Mouse (Mus musculus): ENCODE results near the gene Utp11. TPM values are rescaled to one million over a fixed set of nuclear protein-coding genes. Genes with fewer than 3 reads are reported as not detected.

Utp11 gene
- polyA plus RNA-seq, 1 experiment from 2014 or later = 38.8 TPM

DNA sequence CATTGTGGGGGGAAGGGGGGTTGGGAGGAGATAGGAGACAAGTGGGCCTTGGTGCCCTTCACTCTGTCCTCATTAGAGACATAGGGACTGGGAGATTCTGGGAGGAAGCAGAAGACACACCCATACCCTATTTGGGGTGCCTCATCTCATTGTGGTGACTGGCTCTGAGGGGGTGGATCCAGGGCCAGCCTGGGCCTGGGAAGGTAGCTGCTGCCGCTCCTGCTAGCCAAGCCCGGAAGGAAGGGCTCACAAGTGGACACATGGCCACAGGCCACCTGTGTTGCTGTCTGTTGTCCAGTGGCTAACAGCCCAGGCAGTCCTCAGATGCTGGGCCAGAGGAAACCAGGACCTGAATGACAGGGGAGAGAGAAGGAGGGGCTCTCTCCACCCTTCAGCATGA lies 10.0 kb upstream of the Utp11 start:
- H3K4me1 ChIP-seq (ENCODE audit: control insufficient read depth in 2 of 2, insufficient read depth in 2 of 2, low read length in 2 of 2) = peaks cover 35 to 52% of the 10 kb centered on the region in 2 experiments
- H3K9me3 ChIP-seq (ENCODE audit: control insufficient read depth, low read length) = no peaks in the 10 kb centered on the region
- no peak overlapping the region for H3K4me3 ChIP-seq (ENCODE audit: control insufficient read depth in 1 of 2, insufficient read depth in 1 of 2, low read depth in 1 of 2, low read length in 2 of 2)
- H3K9ac ChIP-seq (ENCODE audit: low read length) = 0 out of 2 replicates have a peak overlapping the region, but pooled peaks have one; percentile 36
- no peaks in the 10 kb centered on the region for H3K27me3 ChIP-seq (ENCODE audit: control insufficient read depth, insufficient read depth, low read length)
- H3K27ac ChIP-seq (replicated peaks in 1 of 2; ENCODE audit: control insufficient read depth in 1 of 2, insufficient read depth in 1 of 2, low read depth in 2 of 2, low read length in 2 of 2) = peak overlapping the region; percentile 84 to 90
- 27% methylated on average over 2 of the region's 2 CpGs for WGBS
- H3K36me3 ChIP-seq (ENCODE audit: control insufficient read depth, insufficient read depth, low read length) = peaks cover 22% of the 10 kb centered on the region
- ATAC-seq (ENCODE audit: insufficient number of reproducible peaks, insufficient read depth, low FRiP score, low read depth) = no peak
- peak overlapping the region; percentile 49 for H3K4me2 ChIP-seq (ENCODE audit: low read length)

DNA sequence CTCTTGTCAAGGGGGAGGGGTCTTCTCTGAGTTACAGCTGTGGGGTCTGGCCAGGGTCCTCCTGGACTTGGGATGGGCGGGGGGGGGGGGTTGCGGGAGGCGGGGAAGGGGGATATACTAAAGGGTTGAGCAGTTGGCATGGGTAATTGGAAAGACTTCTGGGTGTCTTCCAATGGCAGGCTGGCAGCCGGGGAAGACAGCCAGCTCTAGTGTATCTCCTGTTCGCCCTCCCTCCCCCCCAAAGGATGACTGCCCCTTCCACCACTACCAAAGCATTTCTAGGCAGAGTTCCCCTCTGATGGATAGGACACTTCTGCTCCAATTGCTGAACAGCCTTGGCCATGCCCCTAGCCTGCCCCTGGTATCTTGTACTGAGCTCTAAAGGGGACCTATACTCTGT lies 8.5 kb upstream of the Utp11 start:
- Histone ChIP-seq H3K4me3 (ENCODE audit: control insufficient read depth in 1 of 2, insufficient read depth in 1 of 2, low read depth in 1 of 2, low read length in 2 of 2) (peak overlapping the region; percentile 70 to 76), H3K36me3 (ENCODE audit: control insufficient read depth, insufficient read depth, low read length) (peaks cover 16% of the 10 kb centered on the region; the same call in 1 of the 2 replicates), H3K27ac (replicated peaks in 1 of 2; ENCODE audit: control insufficient read depth in 1 of 2, insufficient read depth in 1 of 2, low read depth in 2 of 2, low read length in 2 of 2) (peak overlapping the region; percentile 50 to 74), H3K9me3 (ENCODE audit: control insufficient read depth, low read length) (no peaks in the 10 kb centered on the region), H3K4me1 (ENCODE audit: control insufficient read depth in 2 of 2, insufficient read depth in 2 of 2, low read length in 2 of 2) (peaks cover 33 to 50% of the 10 kb centered on the region in 2 experiments), H3K4me2 (ENCODE audit: low read length) (peak overlapping the region; percentile 84), H3K27me3 (ENCODE audit: control insufficient read depth, insufficient read depth, low read length) (no peaks in the 10 kb centered on the region), H3K9ac (ENCODE audit: low read length) (peak overlapping the region; percentile 90)
- WGBS = 43% methylated on average over 5 of the region's 5 CpGs
- no peak for ATAC-seq (ENCODE audit: insufficient number of reproducible peaks, insufficient read depth, low FRiP score, low read depth)

DNA sequence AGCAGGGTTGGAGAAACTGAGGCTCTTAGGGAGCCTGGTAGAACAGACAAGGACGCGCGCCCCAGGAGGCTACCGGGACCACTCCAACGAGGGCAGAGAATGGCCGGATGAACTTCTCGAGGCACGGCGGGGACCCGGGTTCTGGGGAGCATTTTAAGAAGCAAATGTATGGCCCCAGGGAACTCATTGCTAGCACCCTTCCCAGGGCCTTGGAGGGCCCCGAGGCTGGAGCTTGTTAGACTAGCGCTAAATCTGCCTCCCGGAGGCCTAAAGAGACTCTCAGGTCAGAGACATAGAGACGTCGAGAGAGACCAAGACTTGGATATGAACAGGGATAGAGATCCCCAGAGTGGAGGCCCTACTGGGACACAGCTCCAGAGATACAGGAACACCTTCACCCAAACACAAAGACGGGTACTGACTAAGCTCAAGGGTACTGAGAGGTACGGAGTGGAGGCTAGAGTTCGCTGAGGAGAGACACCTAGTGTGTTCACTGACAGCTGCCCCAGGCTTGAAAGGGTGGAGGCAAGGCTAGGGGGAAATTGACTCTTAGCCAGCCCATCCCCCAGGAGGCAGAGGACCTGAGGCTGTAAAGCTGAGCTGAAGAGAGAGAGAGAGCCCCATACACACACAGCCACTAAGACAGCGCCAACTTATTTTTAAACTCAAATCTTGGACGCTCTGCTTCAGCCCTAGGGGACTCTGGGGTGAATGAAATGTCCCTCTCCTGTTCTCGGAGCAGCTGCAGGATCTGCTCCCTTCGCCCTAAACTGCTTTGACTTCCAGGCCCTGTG lies 7.8 kb upstream of the Utp11 start:
- Histone ChIP-seq H3K9me3 (ENCODE audit: control insufficient read depth, low read length) (no peaks in the 10 kb centered on the region), H3K4me2 (ENCODE audit: low read length) (peak overlapping the region; percentile 84), H3K4me1 (ENCODE audit: control insufficient read depth in 2 of 2, insufficient read depth in 2 of 2, low read length in 2 of 2) (peaks cover 33 to 50% of the 10 kb centered on the region in 2 experiments), H3K36me3 (ENCODE audit: control insufficient read depth, insufficient read depth, low read length) (peaks cover 9% of the 10 kb centered on the region; the same call in 1 of the 2 replicates), H3K27ac (replicated peaks in 1 of 2; ENCODE audit: control insufficient read depth in 1 of 2, insufficient read depth in 1 of 2, low read depth in 2 of 2, low read length in 2 of 2) (peak overlapping the region; percentile 50 to 74), H3K27me3 (ENCODE audit: control insufficient read depth, insufficient read depth, low read length) (no peaks in the 10 kb centered on the region), H3K9ac (ENCODE audit: low read length) (peak overlapping the region; percentile 90), H3K4me3 (ENCODE audit: control insufficient read depth in 1 of 2, insufficient read depth in 1 of 2, low read depth in 1 of 2, low read length in 2 of 2) (peak overlapping the region; percentile 70 to 76)
- WGBS = under 1% methylated on average over 22 of the region's 22 CpGs
- 0 out of 2 replicates have a peak, but pooled peaks have one; percentile 23 for ATAC-seq (ENCODE audit: insufficient number of reproducible peaks, insufficient read depth, low FRiP score, low read depth)

DNA sequence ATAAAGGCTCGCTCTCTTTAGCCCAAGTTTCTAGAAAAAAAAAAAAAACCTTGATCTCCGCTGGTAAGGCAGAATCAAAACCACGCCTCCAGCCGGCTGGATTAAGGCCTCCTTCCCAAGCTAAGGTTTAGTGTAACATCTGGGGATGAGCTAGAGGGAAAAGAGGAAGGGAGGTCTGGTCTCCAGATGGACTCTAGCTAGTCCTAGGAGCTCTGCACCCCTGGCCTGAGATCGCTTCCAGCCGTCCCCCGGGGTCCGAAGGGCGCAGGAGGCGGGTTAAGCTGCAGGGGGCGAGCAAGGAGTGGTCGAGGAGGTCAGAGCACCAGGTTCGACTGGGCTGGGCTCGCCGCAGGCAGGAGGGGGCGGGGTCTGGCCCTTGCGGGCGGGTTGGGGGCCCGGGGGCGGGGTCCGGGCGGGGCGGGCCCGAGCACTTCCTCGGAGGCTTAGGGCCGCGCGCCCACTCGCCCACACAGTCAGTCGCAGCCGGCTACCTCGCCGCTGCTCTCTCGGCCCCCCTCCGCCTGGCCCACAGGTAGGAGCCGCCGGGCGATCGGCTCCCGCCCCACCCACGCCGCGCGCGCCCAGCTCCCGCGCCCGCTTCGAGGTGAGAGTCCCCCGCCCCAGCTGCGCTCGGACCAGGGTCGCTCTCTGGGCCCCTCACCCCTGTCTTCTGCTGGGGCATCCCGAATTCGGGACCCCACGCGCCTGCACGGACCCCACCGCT lies 7.0 kb upstream of the Utp11 start, which contains the start of gene Fhl3:
Gene Fhl3, plus strand, starts transcription at position 454 of the 724 bp plus-strand sequence.
- peaks cover 29 to 46% of the 10 kb centered on the region in 2 experiments for H3K4me1 ChIP-seq (ENCODE audit: control insufficient read depth in 2 of 2, insufficient read depth in 2 of 2, low read length in 2 of 2)
- no peaks in the 10 kb centered on the region for H3K27me3 ChIP-seq (ENCODE audit: control insufficient read depth, insufficient read depth, low read length)
- H3K36me3 ChIP-seq (ENCODE audit: control insufficient read depth, insufficient read depth, low read length) = peaks cover under 1% of the 10 kb centered on the region; the same call in 1 of the 2 replicates
- peak; percentile 71 for ATAC-seq (ENCODE audit: insufficient number of reproducible peaks, insufficient read depth, low FRiP score, low read depth)
- H3K9ac ChIP-seq (ENCODE audit: low read length) = peak within 1 kb of the TSS; percentile 90
- WGBS = under 1% methylated on average over 53 of the region's 59 CpGs
- H3K4me2 ChIP-seq (ENCODE audit: low read length) = peak within 1 kb of the TSS; percentile 84
- H3K4me3 ChIP-seq (ENCODE audit: control insufficient read depth in 1 of 2, insufficient read depth in 1 of 2, low read depth in 1 of 2, low read length in 2 of 2) = peak within 1 kb of the TSS; percentile 70 to 76
- H3K9me3 ChIP-seq (ENCODE audit: control insufficient read depth, low read length) = no peaks in the 10 kb centered on the region
- H3K27ac ChIP-seq (replicated peaks in 1 of 2; ENCODE audit: control insufficient read depth in 1 of 2, insufficient read depth in 1 of 2, low read depth in 2 of 2, low read length in 2 of 2) = peak within 1 kb of the TSS; percentile 50 to 74

DNA sequence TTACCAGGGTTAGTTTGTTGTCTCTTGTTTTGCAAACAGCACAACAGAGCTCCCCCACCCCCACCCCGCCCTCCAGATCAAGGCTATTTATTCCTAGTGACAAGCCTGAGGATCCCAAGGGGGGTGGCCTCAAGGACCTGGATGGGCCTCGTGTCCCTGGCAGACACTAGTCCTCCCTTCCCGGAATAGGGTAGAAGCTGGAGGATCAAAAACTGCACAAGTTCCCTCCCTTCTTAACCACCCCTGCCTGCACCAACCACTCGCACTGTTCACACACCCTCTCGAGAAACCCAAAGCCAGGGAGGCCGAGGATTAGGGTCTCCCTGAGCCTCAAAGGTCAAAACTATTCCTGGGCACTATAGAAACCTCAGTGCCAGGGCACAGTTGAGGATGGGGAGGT lies 6.4 kb upstream of the Utp11 start:
- no peak for ATAC-seq (ENCODE audit: insufficient number of reproducible peaks, insufficient read depth, low FRiP score, low read depth)
- Histone ChIP-seq H3K4me3 (ENCODE audit: control insufficient read depth in 1 of 2, insufficient read depth in 1 of 2, low read depth in 1 of 2, low read length in 2 of 2) (peak overlapping the region; percentile 70 to 76), H3K27me3 (ENCODE audit: control insufficient read depth, insufficient read depth, low read length) (no peaks in the 10 kb centered on the region), H3K9ac (ENCODE audit: low read length) (peak overlapping the region; percentile 90; the same call in 1 of the 2 replicates), H3K27ac (replicated peaks in 1 of 2; ENCODE audit: control insufficient read depth in 1 of 2, insufficient read depth in 1 of 2, low read depth in 2 of 2, low read length in 2 of 2) (no peak overlapping the region), H3K9me3 (ENCODE audit: control insufficient read depth, low read length) (no peaks in the 10 kb centered on the region), H3K4me1 (ENCODE audit: control insufficient read depth in 2 of 2, insufficient read depth in 2 of 2, low read length in 2 of 2) (peaks cover 24 to 40% of the 10 kb centered on the region in 2 experiments), H3K4me2 (ENCODE audit: low read length) (peak overlapping the region; percentile 84), H3K36me3 (ENCODE audit: control insufficient read depth, insufficient read depth, low read length) (no peaks in the 10 kb centered on the region)
- 19% methylated on average over 6 of the region's 6 CpGs for WGBS

DNA sequence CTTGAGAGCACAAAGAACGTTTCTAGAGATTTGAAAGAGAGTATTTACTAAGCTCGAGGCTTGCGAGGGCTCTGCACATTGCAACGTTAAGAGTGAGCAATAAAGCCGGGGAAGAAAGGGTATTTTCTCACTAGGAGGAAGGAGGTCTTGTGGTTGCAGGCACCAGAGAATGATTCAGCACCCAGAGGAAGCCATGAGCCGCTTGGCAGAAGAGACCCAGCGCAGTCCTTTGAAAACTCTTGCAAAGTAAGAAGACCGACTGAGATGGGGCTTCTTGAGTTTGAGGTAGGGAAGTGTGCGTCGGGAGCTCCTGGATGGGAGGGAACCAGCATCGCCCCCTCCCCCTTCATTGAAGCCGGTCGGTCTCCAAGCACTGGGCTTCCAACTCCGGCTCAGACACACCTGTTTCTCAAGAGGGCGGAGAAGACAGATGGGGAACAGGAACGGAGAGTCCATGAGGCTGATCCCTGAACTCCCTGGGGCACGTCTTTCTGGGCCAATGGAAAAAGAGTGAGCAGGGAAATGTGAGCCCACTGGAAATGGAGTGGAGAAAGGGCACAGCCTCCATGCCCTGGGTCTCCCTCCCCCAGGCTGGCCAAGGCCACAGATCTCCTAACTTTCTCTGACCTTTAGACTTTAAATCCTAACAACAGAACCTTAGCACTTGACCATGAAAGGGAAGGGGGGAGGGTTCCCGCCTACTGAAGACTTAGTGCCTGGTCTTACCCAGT lies 2.6 kb upstream of the Utp11 start:
- Histone ChIP-seq H3K36me3 (ENCODE audit: control insufficient read depth, insufficient read depth, low read length) (no peaks in the 10 kb centered on the region), H3K27ac (replicated peaks in 1 of 2; ENCODE audit: control insufficient read depth in 1 of 2, insufficient read depth in 1 of 2, low read depth in 2 of 2, low read length in 2 of 2) (no peak overlapping the region), H3K4me1 (ENCODE audit: control insufficient read depth in 2 of 2, insufficient read depth in 2 of 2, low read length in 2 of 2) (peaks cover 5 to 24% of the 10 kb centered on the region in 2 experiments; a peak in 3 of 4 replicates), H3K9me3 (ENCODE audit: control insufficient read depth, low read length) (no peaks in the 10 kb centered on the region), H3K4me3 (ENCODE audit: control insufficient read depth in 1 of 2, insufficient read depth in 1 of 2, low read depth in 1 of 2, low read length in 2 of 2) (no peak overlapping the region), H3K9ac (ENCODE audit: low read length) (no peak overlapping the region), H3K27me3 (ENCODE audit: control insufficient read depth, insufficient read depth, low read length) (no peaks in the 10 kb centered on the region), H3K4me2 (ENCODE audit: low read length) (no peak overlapping the region)
- ATAC-seq (ENCODE audit: insufficient number of reproducible peaks, insufficient read depth, low FRiP score, low read depth) = no peak
- WGBS = 19% methylated on average over 18 of the region's 18 CpGs

DNA sequence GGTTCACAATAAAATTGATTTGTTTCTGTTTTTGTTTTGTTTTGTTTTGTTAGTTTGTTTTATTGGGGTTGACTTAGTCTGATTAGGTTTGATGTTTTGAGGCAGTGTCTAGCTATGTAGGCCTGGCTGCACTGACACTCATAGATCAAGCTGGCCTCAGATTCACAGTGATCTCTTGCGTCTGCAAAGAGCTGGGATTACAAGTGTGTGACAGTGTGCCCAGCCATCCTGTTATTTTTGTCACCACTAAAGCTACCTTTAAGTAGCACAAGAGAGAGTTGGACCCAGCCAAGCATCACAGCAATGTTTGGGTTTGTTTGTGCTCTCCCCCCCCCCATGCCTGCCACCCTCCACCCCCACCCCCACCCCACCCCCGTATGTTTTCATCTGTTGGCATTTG lies 1.2 kb upstream of the Utp11 start:
- Histone ChIP-seq H3K4me3 (ENCODE audit: control insufficient read depth in 1 of 2, insufficient read depth in 1 of 2, low read depth in 1 of 2, low read length in 2 of 2) (no peak overlapping the region), H3K27ac (replicated peaks in 1 of 2; ENCODE audit: control insufficient read depth in 1 of 2, insufficient read depth in 1 of 2, low read depth in 2 of 2, low read length in 2 of 2) (no peak overlapping the region), H3K9me3 (ENCODE audit: control insufficient read depth, low read length) (no peaks in the 10 kb centered on the region), H3K4me1 (ENCODE audit: control insufficient read depth in 2 of 2, insufficient read depth in 2 of 2, low read length in 2 of 2) (peaks cover 2 to 19% of the 10 kb centered on the region in 2 experiments; a peak in 3 of 4 replicates), H3K27me3 (ENCODE audit: control insufficient read depth, insufficient read depth, low read length) (no peaks in the 10 kb centered on the region), H3K36me3 (ENCODE audit: control insufficient read depth, insufficient read depth, low read length) (peaks cover 4% of the 10 kb centered on the region; the same call in 1 of the 2 replicates), H3K4me2 (ENCODE audit: low read length) (no peak overlapping the region), H3K9ac (ENCODE audit: low read length) (no peak overlapping the region)
- no peak for ATAC-seq (ENCODE audit: insufficient number of reproducible peaks, insufficient read depth, low FRiP score, low read depth)
- 67% methylated on average over 2 of the region's 2 CpGs for WGBS

Measured in heart, embryonic 14.5 days (tissue).